Mouse (Mus musculus) midbrain, embryonic 12.5 days (tissue): Measurements from ENCODE around the gene Lcn4. TPM values are rescaled to one million over a fixed set of nuclear protein-coding genes. Genes with fewer than 3 reads are reported as not detected.

ENCODE experiments used
- ATAC-seq: fragments of 200-750 bp; cut with Nextera tagmentation; 2 replicates; pipeline ENCODE4 v1.8.0; 2017; ENCODE audit warnings: low read depth, moderate TSS enrichment, moderate library complexity; ENCODE audit not compliant: low FRiP score
- H3K27ac ChIP-seq: fragments of 300-500 bp; sonication (generic); replicated peaks from 2 replicates; pipeline ENCODE4 v1.5.1; 2016; ENCODE audit warnings: mild to moderate bottlenecking
- H3K27me3 ChIP-seq: fragments of 300-500 bp; sonication (generic); 2 replicates; pipeline ENCODE4 v1.6.1; 2016; ENCODE audit warnings: mild to moderate bottlenecking
- H3K36me3 ChIP-seq: fragments of 300-500 bp; sonication (generic); 2 replicates; pipeline ENCODE4 v1.6.1; 2016
- H3K4me1 ChIP-seq: fragments of 300-500 bp; sonication (generic); 2 replicates; pipeline ENCODE4 v1.6.1; 2016
- H3K4me2 ChIP-seq: fragments of 300-500 bp; sonication (generic); replicated peaks from 2 replicates; pipeline ENCODE4 v1.6.1; 2016; ENCODE audit warnings: mild to moderate bottlenecking, moderate library complexity
- H3K4me3 ChIP-seq: fragments of 300-500 bp; sonication (generic); 2 replicates; pipeline ENCODE4 v1.5.1; 2016; ENCODE audit warnings: mild to moderate bottlenecking
- H3K9ac ChIP-seq: fragments of 300-500 bp; sonication (generic); replicated peaks from 2 replicates; pipeline ENCODE4 v1.6.1; 2016; ENCODE audit warnings: mild to moderate bottlenecking, moderate library complexity
- H3K9me3 ChIP-seq: fragments of 300-500 bp; sonication (generic); 2 replicates; pipeline ENCODE4 v1.6.1; 2016; ENCODE audit warnings: mild to moderate bottlenecking
- WGBS: fragments of 180-500 bp; shearing (Covaris S2); methylation state at CpG from one replicate; pipeline ENCODE4 v1.1.7; 2016; 5-methylcytosine and 5-hydroxymethylcytosine counted together
- polyA plus RNA-seq: library from polyadenylated mRNA; unstranded; fragments of >200 nt; fragmentation: Nextera tagmentation; extraction: Ambion mirVana; gene quantifications from 2 replicates; pipeline ENCODE4 v1.2.1, GENCODE M21; 2016

Lcn4 gene
- polyA plus RNA-seq, 1 experiment from 2014 or later = not detected

DNA sequence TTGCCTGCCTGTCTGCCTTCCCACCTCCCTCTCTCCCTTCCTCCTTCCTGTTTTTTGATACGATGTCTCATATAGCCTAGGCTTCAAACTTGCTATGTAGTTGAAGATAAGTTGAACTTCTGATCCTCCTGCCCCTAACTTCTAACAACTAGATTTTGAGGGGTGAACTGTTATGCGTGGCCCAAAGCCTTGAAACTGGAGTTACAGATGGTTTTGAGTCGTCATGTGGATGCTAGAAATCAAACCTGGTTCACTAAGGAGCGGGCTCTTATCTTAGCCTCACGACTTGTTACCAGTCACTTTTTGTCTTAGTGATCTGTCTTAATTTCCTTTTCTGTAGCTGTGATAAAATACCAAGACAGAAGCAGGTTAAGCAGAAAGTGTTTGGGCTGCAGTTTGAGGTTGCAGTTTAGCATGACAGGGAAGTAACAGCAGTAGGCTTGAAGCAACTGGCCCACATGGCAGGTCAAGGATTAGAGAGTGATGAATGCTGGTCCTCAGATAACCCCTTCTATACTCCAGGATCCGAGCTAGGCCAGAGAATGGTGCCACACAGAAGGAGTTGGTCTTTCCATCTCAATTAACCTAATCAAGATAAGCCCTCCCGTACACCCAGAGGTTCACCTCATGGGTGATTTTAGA, 30.0 kb downstream of the Lcn4 start:
- 79% methylated on average over 7 of the region's 7 CpGs for WGBS
- H3K36me3 ChIP-seq = peaks cover 18% of the 10 kb centered on the region
- ATAC-seq = no peak

DNA sequence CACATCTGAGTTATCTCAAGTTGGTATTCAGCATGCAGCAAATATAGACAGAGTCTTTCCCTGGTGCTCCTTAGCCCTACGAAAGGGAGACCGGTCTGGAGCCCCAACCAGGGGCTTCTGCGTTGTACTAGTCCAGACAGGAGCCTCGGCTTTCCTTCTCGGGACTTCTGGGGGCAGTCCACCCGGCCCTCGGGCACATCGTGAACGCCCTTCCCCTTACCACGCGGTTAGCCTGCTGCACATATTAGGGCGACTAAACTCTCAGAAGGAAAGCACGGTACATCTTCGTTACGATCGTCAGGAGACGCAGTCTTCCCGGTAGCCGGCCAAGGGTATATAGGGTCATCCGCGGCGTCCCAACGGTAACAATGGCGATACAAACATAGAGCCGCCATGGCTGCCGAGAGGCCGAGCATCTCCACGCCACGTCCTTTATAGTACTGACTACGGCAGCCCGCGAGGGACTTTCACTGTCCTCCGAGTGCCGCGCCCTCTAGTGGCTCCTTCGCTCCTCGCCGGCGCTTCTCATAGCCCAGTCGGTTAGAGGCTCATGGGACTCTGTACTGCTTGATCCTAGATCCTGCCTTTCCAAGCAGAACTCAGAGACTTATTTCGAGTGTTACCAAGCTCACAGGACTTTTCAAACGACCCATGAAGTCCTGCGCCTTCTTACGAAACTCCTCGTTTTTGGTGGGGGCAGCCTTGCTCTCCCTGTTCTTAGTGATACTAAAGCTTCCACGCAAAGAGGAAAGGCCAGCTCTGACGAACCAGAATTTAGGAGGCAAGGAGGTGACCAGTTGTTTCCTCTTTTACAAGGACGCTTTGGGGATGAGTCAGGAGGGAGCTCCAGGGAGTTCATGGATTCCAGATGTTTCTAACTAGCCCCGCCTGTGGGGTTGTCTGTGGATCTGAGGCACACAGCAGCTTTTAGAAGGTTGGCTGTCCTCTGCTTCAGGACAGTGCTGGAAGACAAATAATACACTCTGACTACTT, 30.9 kb downstream of the Lcn4 start:
- peaks cover 28% of the 10 kb centered on the region for H3K36me3 ChIP-seq
- peak overlapping the region; percentile 94 for H3K4me3 ChIP-seq
- 4% methylated on average over 49 of the region's 49 CpGs for WGBS
- peak overlapping the region; percentile 96 for H3K9ac ChIP-seq
- no peaks in the 10 kb centered on the region for H3K9me3 ChIP-seq
- peak; percentile 87 for ATAC-seq
- H3K4me1 ChIP-seq = peaks cover 23% of the 10 kb centered on the region
- no peaks in the 10 kb centered on the region for H3K27me3 ChIP-seq
- peak overlapping the region; percentile 73 for H3K27ac ChIP-seq
- peak overlapping the region; percentile 84 for H3K4me2 ChIP-seq

More for the DNA sequence above, 30.0 kb downstream of the Lcn4 start:
- Histone ChIP-seq H3K4me3 (no peak overlapping the region), H3K4me1 (peaks cover 23% of the 10 kb centered on the region), H3K27me3 (no peaks in the 10 kb centered on the region), H3K27ac (no peak overlapping the region), H3K9me3 (no peaks in the 10 kb centered on the region), H3K9ac (no peak overlapping the region), H3K4me2 (no peak overlapping the region)

DNA sequence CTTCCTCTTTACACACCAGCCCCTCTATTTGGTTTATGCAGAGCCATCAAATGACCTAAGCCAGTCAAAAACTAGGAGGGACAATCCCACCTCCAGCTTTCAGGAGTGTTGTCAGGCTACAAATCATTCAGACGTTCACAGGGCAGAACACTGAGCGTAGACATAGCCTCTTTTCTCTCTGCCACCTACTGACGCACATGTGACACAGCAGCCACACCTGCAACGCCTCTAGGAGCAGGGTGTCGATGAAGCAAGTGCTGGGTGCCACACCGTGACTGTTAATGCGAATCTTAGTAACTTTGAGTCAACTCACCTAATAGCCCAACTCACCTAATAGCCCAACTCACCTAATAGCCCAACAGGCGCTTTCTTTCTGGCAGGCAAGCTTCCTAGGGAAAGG, 32.0 kb downstream of the Lcn4 start:
- Histone ChIP-seq H3K4me2 (peak overlapping the region; percentile 84), H3K4me3 (peak overlapping the region; percentile 94), H3K9me3 (no peaks in the 10 kb centered on the region), H3K27me3 (no peaks in the 10 kb centered on the region), H3K4me1 (peaks cover 23% of the 10 kb centered on the region), H3K36me3 (peaks cover 38% of the 10 kb centered on the region), H3K9ac (peak overlapping the region; percentile 96), H3K27ac (peak overlapping the region; percentile 8; the same call in 1 of the 2 replicates)
- 9% methylated on average over 8 of the region's 8 CpGs for WGBS
- no peak for ATAC-seq

DNA sequence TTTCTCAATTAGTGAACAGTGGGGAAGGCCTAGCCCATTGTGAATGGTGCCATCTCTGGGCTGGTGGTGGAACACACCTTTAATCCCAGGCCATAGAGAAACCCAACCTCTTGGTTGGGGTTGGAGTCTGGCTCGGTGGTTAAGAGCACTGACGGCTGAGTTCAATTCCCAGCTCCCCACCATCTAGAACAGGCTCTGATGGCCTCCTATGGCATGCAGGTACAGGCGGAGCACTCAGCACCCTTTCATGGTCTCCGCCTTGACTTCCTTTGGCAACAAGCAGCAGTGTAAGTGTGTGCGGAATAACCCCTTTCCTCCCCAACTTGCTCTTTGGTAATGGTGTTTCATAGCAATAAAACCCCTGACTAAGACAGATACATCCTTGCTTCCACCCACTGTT, 32.5 kb downstream of the Lcn4 start:
- peaks cover 25% of the 10 kb centered on the region for H3K4me1 ChIP-seq
- no peaks in the 10 kb centered on the region for H3K9me3 ChIP-seq
- 0 out of 2 replicates have a peak overlapping the region, but pooled peaks have one; percentile 8 for H3K27ac ChIP-seq
- ATAC-seq = no peak
- 75% methylated on average over 5 of the region's 5 CpGs for WGBS
- no peaks in the 10 kb centered on the region for H3K27me3 ChIP-seq
- peak overlapping the region; percentile 94 for H3K4me3 ChIP-seq
- H3K9ac ChIP-seq = peak overlapping the region; percentile 96
- H3K4me2 ChIP-seq = peak overlapping the region; percentile 84
- peaks cover 41% of the 10 kb centered on the region for H3K36me3 ChIP-seq

DNA sequence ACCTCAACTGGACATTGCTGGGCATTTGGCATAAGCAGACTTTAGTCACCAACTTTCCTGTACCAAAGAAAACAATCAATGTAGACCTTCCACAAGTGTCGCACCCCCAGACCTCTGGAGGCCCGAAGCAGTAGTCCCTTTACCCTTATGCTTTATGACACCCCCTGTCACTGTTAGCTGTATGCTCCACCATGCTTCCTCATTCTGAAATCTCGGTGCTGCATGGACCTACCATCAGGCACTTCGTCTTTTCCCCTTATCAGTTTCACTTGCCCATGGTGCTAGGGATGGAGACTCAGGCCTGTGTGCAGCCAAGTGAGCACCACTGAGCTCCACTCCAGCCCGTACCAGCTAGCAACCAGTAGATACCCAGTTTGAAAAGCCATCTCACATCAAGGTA, 33.0 kb downstream of the Lcn4 start:
- peak overlapping the region; percentile 94; the same call in 1 of the 2 replicates for H3K4me3 ChIP-seq
- H3K9ac ChIP-seq = peak overlapping the region; percentile 0; the same call in 1 of the 2 replicates
- no peaks in the 10 kb centered on the region for H3K9me3 ChIP-seq
- H3K27me3 ChIP-seq = no peaks in the 10 kb centered on the region
- H3K4me1 ChIP-seq = peaks cover 28% of the 10 kb centered on the region
- H3K36me3 ChIP-seq = peaks cover 41% of the 10 kb centered on the region
- peak overlapping the region; percentile 84; the same call in 1 of the 2 replicates for H3K4me2 ChIP-seq
- no peak overlapping the region for H3K27ac ChIP-seq
- ATAC-seq = no peak
- WGBS = 89% methylated on average over 5 of the region's 5 CpGs

DNA sequence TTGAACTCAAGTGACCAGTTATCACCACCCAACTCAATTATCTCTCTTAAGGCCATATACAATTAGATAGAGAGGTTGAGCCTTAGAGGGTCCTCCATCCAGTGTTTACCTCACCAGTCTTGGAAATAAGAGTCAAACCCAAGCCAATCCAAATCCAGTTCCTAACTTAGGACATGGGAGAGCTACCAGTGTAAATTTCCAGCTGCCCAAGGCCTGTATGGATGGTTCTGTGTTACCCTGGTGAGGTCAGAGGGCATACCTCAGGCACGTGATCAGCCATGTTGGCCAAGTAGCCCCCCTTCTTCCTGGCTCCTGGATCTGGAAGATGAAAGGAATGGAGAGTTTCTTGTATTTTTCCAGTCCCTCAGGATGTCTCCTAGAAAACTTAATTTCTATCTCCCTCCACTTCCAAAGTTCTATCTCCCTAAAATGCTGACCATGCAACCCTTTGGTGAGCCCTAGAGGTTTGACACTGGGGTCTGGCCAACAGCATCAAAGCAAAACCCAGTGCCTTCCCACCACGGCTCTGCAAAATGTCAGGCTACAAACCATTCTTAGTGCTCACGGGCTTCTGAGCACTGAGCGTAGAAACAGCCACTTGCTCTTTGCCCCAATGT, 33.7 kb downstream of the Lcn4 start:
- WGBS = 89% methylated on average over 4 of the region's 4 CpGs
- Histone ChIP-seq H3K27me3 (no peaks in the 10 kb centered on the region), H3K9ac (peak overlapping the region; percentile 0; the same call in 1 of the 2 replicates), H3K9me3 (no peaks in the 10 kb centered on the region), H3K4me3 (no peak overlapping the region), H3K4me1 (peaks cover 28% of the 10 kb centered on the region), H3K36me3 (peaks cover 41% of the 10 kb centered on the region), H3K27ac (no peak overlapping the region), H3K4me2 (no peak overlapping the region)
- no peak for ATAC-seq

DNA sequence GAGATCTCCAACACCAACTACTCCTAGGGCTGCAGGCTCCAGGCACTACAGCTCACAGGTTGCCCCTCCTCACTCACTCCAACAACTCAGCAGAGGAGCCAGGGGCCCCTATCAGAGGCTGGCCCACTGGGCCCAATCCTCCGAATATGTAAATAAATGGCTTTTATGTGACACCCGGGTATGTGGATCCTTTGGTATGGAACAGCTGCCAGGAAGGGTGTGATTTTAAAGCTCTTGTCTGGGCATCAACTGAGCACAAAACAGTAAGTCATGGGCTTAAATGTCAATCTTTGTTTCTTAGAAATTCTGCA, 34.8 kb downstream of the Lcn4 start:
- Histone ChIP-seq H3K4me1 (peaks cover 32% of the 10 kb centered on the region), H3K36me3 (peaks cover 45% of the 10 kb centered on the region), H3K27ac (no peak overlapping the region), H3K4me3 (no peak overlapping the region), H3K4me2 (no peak overlapping the region), H3K9ac (no peak overlapping the region), H3K27me3 (no peaks in the 10 kb centered on the region), H3K9me3 (no peaks in the 10 kb centered on the region)
- ATAC-seq = no peak
- 62% methylated on average over 2 of the region's 2 CpGs for WGBS

DNA sequence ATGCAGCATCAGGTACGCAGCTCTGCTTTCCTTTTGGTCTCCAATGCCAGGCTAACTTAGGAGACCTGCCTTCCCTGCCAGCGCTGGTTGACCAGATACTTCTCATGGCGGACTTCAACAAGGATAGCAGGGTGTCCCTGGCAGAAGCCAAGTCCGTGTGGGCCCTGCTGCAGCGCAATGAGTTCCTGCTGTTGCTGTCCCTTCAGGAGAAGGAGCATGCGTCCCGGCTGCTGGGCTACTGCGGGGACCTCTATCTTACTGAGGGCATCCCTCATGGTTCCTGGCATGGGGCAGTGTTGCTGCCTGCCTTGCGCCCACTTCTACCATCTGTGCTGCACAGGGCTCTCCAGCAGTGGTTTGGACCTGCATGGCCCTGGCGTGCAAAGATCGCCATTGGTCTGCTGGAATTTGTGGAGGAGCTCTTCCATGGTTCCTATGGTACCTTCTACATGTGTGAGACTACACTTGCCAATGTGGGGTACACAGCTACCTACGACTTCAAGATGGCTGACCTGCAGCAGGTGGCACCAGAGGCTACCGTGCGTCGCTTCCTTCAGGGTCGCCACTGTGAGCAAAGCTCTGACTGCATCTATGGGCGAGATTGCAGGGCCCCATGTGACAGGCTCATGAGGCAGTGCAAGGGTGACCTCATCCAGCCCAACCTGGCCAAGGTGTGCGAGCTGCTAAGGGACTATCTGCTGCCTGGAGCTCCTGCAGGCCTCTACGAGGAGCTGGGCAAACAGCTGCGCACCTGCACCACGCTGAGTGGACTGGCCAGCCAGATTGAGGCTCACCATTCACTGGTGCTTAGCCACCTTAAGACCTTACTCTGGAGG, 35.4 kb downstream of the Lcn4 start:
- Histone ChIP-seq H3K27me3 (no peaks in the 10 kb centered on the region), H3K9me3 (no peaks in the 10 kb centered on the region), H3K9ac (no peak overlapping the region; the same call in 1 of the 2 replicates), H3K4me3 (no peak overlapping the region), H3K27ac (peak overlapping the region; percentile 32; the same call in 1 of the 2 replicates), H3K4me2 (no peak overlapping the region), H3K36me3 (peaks cover 45% of the 10 kb centered on the region), H3K4me1 (peaks cover 33% of the 10 kb centered on the region)
- ATAC-seq = no peak
- WGBS = 74% methylated on average over 21 of the region's 21 CpGs

DNA sequence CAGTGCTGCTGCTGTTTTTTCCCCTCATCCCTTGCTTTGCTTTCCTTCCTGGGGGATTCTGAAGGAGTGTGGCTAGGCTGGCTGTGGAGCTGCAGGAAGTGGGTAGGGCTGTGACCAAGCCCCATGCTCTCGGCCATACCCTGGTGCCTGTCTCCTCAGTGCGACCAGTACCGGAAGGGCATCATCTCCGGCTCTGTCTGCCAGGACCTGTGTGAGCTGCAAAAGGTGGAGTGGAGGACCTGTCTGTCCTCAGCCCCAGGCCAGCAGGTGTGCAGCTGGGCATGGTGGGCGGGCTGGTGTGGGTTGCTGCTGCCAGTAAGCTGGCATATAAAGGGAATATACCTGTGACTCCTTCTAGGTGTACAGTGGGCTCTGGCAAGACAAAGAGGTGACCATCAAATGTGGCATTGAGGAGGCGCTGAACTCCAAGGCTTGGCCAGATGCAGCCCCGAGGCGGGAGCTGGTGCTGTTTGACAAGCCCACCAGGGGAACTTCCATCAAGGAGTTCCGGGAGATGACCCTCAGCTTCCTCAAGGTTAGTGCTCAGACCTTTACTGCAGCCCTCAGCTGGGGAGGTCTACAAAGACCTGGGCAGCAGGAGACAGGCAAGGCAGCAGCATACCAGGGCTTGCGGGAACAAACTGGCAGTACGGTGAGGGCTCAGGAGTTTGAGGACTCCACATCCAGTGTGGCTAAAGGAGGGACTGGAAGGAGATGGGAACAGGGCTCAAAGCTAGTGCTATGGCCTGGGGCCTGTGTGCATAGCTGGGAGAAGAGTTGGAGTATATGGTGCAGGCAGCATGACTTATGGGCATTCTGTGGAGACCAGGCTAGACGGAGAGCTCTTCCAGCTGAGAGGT, 36.2 kb downstream of the Lcn4 start:
- H3K9ac ChIP-seq = no peak overlapping the region; the same call in 1 of the 2 replicates
- H3K4me3 ChIP-seq = no peak overlapping the region
- 66% methylated on average over 12 of the region's 12 CpGs for whole genome bisulfite sequencing
- peaks cover 45% of the 10 kb centered on the region for H3K36me3 ChIP-seq
- ATAC-seq = no peak
- H3K4me1 ChIP-seq = peaks cover 36% of the 10 kb centered on the region
- peak overlapping the region; percentile 32; the same call in 1 of the 2 replicates for H3K27ac ChIP-seq
- no peaks in the 10 kb centered on the region for H3K9me3 ChIP-seq
- no peaks in the 10 kb centered on the region for H3K27me3 ChIP-seq
- H3K4me2 ChIP-seq = no peak overlapping the region

DNA sequence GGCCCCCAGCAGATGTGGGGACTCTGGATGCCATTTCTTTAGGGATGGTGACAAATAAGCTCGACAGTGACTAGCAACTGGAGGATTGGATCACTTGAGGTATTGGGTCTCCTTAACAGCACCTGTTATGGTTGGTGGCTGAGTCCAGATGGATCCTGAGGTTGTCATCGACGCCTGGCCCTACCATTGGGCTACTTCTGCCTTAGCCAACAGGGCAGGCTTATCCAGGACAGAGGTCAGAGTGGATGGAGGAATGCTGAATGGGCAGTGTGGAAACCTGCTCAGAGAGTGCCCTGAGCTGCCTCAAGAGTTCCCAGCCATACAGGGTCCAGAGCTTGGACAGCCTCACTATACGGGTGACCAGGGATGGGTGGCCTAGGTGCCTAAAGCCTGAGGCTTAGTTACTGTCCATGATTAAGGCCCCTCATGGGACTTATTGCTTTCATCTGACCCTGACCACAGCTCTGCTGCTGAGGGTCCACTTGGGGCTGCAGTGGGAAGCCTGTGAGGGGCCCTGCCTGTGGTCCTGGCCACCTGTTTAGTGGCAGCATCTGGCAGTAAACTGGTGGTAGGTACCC, 37.0 kb downstream of the Lcn4 start:
- H3K9me3 ChIP-seq = no peaks in the 10 kb centered on the region
- H3K4me3 ChIP-seq = no peak overlapping the region
- peaks cover 41% of the 10 kb centered on the region for H3K4me1 ChIP-seq
- no peak overlapping the region for H3K9ac ChIP-seq
- 0 out of 2 replicates have a peak overlapping the region, but pooled peaks have one; percentile 17 for H3K27ac ChIP-seq
- no peaks in the 10 kb centered on the region for H3K27me3 ChIP-seq
- ATAC-seq = no peak
- WGBS = 71% methylated on average over 4 of the region's 4 CpGs
- H3K36me3 ChIP-seq = peaks cover 45% of the 10 kb centered on the region
- H3K4me2 ChIP-seq = no peak overlapping the region
